Mouse (Mus musculus) limb, embryonic 13.5 days (tissue): ENCODE data around the gene Adam17. TPM values are rescaled to one million over a fixed set of nuclear protein-coding genes. Genes with fewer than 3 reads are reported as not detected.
"Not testable (repeated sequence)": the region's sequence is repeated elsewhere in the genome, so short reads cannot be mapped to it uniquely, and the experiment has no call there.

Source experiments
- ATAC-seq: fragments of 200-750 bp; cut with Nextera tagmentation; 2 replicates; pipeline ENCODE4 v1.8.0; 2017; ENCODE audit warnings: low read depth, moderate number of reproducible peaks, moderate TSS enrichment; ENCODE audit not compliant: low FRiP score
- H3K27ac ChIP-seq: fragments of 300-500 bp; sonication (generic); 2 replicates; pipeline ENCODE4 v1.5.1; 2015; ENCODE audit warnings: inconsistent platforms, mild to moderate bottlenecking, moderate library complexity
- H3K27me3 ChIP-seq: fragments of 300-500 bp; sonication (generic); 2 replicates; pipeline ENCODE4 v1.6.1; 2015; ENCODE audit warnings: mild to moderate bottlenecking, inconsistent platforms
- H3K36me3 ChIP-seq: fragments of 300-500 bp; sonication (generic); 2 replicates; pipeline ENCODE4 v1.6.1; 2015; ENCODE audit warnings: inconsistent platforms, mild to moderate bottlenecking, moderate library complexity
- H3K4me1 ChIP-seq: fragments of 300-500 bp; sonication (generic); 2 replicates; pipeline ENCODE4 v1.6.1; 2015; ENCODE audit warnings: inconsistent platforms
- H3K4me2 ChIP-seq: fragments of 300-500 bp; sonication (generic); replicated peaks from 2 replicates; pipeline ENCODE4 v1.6.1; 2015; ENCODE audit warnings: inconsistent platforms, mild to moderate bottlenecking, moderate library complexity
- H3K4me3 ChIP-seq: fragments of 300-500 bp; sonication (generic); 2 replicates; pipeline ENCODE4 v1.5.1; 2015; ENCODE audit warnings: moderate library complexity, mild to moderate bottlenecking, inconsistent platforms
- H3K9ac ChIP-seq: fragments of 300-500 bp; sonication (generic); 2 replicates; pipeline ENCODE4 v1.6.1; 2015; ENCODE audit warnings: mild to moderate bottlenecking, inconsistent platforms
- H3K9me3 ChIP-seq: fragments of 300-500 bp; sonication (generic); 2 replicates; pipeline ENCODE4 v1.6.1; 2016; ENCODE audit warnings: inconsistent platforms
- WGBS: fragments of 180-500 bp; shearing (Covaris S2); methylation state at CpG from one replicate; pipeline ENCODE4 v1.1.7; 2015; 5-methylcytosine and 5-hydroxymethylcytosine counted together
- polyA plus RNA-seq: library from polyadenylated mRNA; unstranded; fragments of >200 nt; fragmentation: Nextera tagmentation; extraction: Ambion mirVana; gene quantifications from 2 replicates; pipeline ENCODE4 v1.2.1, GENCODE M21; 2015

The Adam17 gene
- polyA plus RNA-seq: 39.9 and 45.4 TPM in 2 replicates

DNA sequence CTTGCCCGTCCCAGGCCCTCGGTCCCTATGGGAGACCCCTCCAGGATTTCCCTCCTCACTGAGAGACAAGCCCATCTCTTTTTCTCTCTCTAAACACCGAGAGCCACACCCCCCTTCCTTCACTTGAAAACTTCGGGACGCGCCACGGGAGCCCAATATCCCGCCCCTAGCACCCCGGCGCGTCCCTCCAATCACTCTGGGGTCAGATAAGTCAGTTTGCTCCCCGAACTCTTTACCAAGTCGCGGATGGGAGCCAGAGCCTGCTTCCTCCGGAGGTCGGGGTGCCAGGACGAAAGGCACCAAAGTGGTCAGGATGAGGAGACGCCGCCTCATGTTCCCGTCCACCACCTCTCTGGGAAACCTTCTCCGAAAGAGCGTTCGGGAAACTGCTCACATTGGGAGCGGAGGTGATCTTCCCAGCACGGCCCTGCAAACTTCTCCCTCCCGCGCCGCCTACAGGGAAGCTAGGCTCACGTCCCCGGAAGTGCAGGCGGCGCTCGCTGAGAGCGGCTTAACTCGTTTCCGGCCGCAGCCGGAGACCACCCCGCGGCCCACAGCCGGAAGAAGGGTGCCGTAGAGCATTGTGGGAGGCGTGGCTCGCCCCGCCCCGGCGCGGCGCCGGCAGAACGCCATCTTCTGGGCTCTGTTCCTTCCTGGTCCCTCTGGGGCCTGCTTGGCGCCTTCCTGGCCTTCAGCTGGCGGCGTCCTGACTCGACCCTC, at the start of gene Adam17:
Gene Adam17 (minus strand): TSS at position 533 of the 720 bp plus-strand sequence.
- ATAC-seq: peak; percentile 99
- Histone ChIP-seq H3K9me3 (no peaks in the 10 kb centered on the region), H3K27me3 (no peaks in the 10 kb centered on the region), H3K4me2 (peak within 1 kb of the TSS; percentile 73), H3K9ac (peak within 1 kb of the TSS; percentile 90), H3K36me3 (no peaks in the 10 kb centered on the region), H3K27ac (peak within 1 kb of the TSS; percentile 96), H3K4me1 (peaks cover 10% of the 10 kb centered on the region), H3K4me3 (peak within 1 kb of the TSS; percentile 75)
- WGBS: under 1% methylated on average over 55 of the region's 55 CpGs

DNA sequence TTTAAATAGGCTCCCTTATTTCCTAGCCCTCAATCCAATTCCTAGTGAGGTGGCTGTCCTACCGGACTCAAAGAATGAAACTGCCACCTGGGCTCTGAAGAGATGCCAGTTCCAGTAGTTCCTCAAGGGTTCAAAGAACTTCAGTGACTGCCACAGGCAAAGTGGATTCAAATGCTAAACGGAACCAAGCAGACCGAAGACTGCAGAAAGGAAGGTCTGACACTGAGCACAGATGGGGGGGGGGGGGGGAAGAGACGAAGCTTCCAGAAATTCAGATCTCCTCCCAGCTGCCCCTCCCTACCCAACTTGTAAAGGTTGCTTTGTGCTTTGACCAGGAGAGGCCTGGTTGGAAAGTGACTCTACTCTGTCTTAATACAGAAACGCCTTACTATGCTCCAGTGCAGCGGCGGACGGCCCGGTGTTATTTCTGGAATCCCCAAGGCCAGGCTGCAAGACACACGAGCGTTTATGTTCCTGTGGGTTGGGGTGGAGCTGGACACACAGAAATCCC, 45.2 kb upstream of the Adam17 start:
- ATAC-seq: no peak
- peaks cover 22% of the 10 kb centered on the region for H3K36me3 ChIP-seq
- peak overlapping the region; percentile 68 for H3K9ac ChIP-seq
- peak overlapping the region; percentile 79 for H3K27ac ChIP-seq
- H3K4me3 ChIP-seq: peak overlapping the region; percentile 89
- WGBS: 38% methylated on average over 10 of the region's 11 CpGs
- peaks cover 18% of the 10 kb centered on the region for H3K4me1 ChIP-seq
- no peaks in the 10 kb centered on the region for H3K27me3 ChIP-seq
- H3K9me3 ChIP-seq: peaks cover 4% of the 10 kb centered on the region; the same call in 1 of the 2 replicates
- H3K4me2 ChIP-seq: peak overlapping the region; percentile 67

DNA sequence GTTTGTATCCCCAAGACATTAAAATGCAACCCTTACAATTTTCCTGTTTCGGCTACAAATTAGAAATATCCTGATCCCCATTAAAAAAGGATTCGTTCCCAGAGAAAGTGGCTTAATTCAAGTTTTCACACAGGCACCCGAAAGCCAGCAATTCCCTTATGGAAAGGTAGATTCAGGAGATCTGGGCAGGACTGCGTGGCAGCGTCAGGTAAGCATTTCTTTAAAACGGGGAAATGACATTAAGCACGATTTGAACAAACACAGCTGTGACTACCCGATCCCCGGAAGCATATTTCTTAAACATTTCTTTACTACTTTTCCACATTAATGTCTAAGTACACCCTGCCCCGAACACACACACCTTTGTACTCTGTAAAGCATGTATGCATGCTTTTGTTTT, 44.7 kb upstream of the Adam17 start:
- H3K27me3 ChIP-seq: no peaks in the 10 kb centered on the region
- peaks cover 9% of the 10 kb centered on the region; the same call in 1 of the 2 replicates for H3K9me3 ChIP-seq
- WGBS: 5% methylated on average over 10 of the region's 10 CpGs
- H3K36me3 ChIP-seq: peaks cover 28% of the 10 kb centered on the region
- ATAC-seq: no peak
- peak overlapping the region; percentile 67 for H3K4me2 ChIP-seq
- H3K4me3 ChIP-seq: peak overlapping the region; percentile 89
- H3K27ac ChIP-seq: peak overlapping the region; percentile 79
- H3K4me1 ChIP-seq: peaks cover 18% of the 10 kb centered on the region
- H3K9ac ChIP-seq: peak overlapping the region; percentile 68

DNA sequence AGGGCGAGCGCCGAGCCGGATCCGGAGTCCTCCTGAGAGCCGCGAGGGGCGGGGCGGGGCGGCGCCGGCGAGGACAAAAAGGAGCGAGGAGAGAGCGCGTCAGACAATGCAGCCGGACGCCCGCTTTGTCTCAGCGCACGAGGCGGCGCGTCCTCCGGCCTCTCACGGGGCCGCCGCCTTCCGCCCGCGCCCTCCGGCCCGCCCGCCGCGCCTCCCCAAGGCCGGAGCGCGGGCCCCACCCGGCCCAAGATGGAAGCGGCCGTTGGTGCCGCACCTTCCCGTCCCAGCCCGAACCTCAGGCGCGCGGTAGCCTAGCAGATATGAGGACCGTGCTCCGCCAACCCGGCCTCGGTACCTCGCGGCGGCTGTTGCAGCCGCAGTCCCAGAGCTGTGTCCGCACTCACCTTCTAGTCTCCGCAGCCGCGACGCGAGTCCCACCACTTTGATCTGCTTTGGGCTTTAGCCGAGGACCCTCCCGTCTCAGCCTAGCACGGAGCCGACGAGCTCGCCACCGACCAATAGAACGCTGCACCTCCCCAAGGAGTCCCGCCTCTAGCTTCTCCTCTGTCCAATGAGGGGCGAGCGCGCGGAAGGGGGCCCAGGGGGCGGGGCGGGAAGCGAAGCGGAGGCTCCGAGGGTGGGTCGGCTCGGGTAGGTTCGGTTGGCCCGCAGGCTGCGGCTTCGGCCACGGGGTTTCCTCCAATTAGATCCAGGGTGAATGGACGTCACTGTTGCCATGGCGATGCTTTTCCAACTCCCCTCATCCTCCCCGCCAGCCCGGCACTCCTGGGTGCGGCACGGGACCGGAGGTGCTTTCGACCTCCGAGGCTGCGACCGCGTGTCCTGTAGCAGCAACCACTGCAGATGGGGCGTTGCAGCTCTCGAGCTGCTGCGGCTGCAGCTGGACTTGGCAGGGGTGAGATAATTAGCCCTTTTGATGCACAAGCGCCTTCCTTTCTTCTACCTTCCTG, 44.0 kb upstream of the Adam17 start, which contains the start of gene Ywhaq:
Gene Ywhaq (minus strand): TSS at position 538 of the 971 bp plus-strand sequence.
- Histone ChIP-seq H3K4me2 (peak within 1 kb of the TSS; percentile 81), H3K9ac (peak within 1 kb of the TSS; percentile 97), H3K36me3 (peaks cover 35% of the 10 kb centered on the region), H3K4me1 (peaks cover 18% of the 10 kb centered on the region), H3K27ac (peak within 1 kb of the TSS; percentile 99), H3K4me3 (peak within 1 kb of the TSS; percentile 89), H3K9me3 (peaks cover 16% of the 10 kb centered on the region), H3K27me3 (no peaks in the 10 kb centered on the region)
- ATAC-seq: peak; percentile 99
- under 1% methylated on average over 78 of the region's 103 CpGs for WGBS

DNA sequence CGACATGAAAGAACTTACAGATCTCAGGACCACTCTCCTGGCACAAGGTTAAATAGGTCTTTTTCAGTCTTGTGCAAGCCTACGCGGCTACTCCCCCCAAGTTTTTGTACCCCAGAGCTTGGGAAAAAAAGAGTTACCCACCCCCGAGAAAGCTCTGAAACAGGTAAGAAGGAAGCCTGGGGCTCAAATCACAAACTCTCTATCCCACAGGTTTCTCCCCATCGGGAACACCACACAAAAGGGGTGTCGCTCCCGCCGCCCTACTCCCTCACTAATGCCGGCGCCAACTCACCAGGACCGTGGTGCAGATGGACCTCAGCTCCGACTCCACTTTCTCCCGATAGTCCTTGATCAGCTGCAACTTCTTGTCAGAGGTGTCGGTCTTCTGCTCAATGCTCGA, 43.1 kb upstream of the Adam17 start:
- no peak for ATAC-seq
- under 1% methylated on average over 14 of the region's 15 CpGs for WGBS
- H3K27ac ChIP-seq: no peak overlapping the region; the same call in 1 of the 2 replicates

DNA sequence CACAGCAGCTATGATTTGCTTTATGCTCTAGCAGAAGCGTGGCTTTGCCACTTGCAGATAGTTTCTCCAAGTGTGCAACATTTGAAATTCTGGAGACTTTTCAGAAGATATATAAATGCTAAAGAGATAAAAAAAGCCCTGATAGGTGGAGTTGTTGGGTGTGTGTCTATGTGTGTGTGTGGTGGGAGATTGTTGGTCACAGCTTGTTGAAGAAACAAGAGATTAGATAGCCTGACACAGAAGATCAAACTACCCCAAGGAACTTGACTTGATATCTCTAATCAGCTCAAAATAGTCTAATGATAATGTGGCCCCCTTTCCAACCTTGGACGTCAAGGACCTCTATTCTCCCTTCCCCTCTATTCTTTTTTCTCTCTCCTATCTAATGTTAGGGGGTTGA, 37.2 kb upstream of the Adam17 start:
- no peak overlapping the region for H3K4me3 ChIP-seq
- H3K9ac ChIP-seq: no peak overlapping the region
- H3K27ac ChIP-seq: no peak overlapping the region
- H3K36me3 ChIP-seq: peaks cover 90% of the 10 kb centered on the region
- H3K9me3 ChIP-seq: peaks cover 51% of the 10 kb centered on the region
- WGBS: 96% methylated on average over 2 of the region's 2 CpGs
- no peak overlapping the region for H3K4me2 ChIP-seq
- H3K4me1 ChIP-seq: peaks cover 9% of the 10 kb centered on the region
- no peaks in the 10 kb centered on the region for H3K27me3 ChIP-seq
- ATAC-seq: no peak

More for the DNA sequence above, 43.1 kb upstream of the Adam17 start:
- no peaks in the 10 kb centered on the region for H3K27me3 ChIP-seq
- peaks cover 18% of the 10 kb centered on the region for H3K4me1 ChIP-seq
- H3K9me3 ChIP-seq: peaks cover 23% of the 10 kb centered on the region
- H3K4me3 ChIP-seq: peak overlapping the region; percentile 89
- H3K4me2 ChIP-seq: peak overlapping the region; percentile 81
- H3K36me3 ChIP-seq: peaks cover 43% of the 10 kb centered on the region
- H3K9ac ChIP-seq: peak overlapping the region; percentile 97

DNA sequence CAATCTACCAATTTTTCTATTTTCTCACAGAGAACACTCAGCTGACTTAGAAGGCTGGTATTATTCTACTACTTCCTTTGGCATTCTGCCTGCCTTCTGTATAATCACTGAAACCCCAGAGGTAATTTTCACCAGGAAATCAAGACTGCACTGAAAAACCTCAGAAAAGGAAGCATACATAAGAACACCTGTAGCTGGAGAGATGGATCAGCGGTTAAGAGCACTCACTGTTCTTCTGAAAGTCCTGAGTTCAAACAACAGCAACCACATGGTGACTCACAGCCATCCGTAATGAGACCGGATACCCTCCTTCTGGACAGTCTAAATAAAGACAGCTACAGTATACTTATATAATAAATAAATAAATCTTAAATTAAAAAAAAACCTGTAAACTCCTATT, 36.2 kb upstream of the Adam17 start:
- Histone ChIP-seq H3K27me3 (no peaks in the 10 kb centered on the region), H3K36me3 (peaks cover 89% of the 10 kb centered on the region), H3K9me3 (peaks cover 46% of the 10 kb centered on the region), H3K9ac (no peak overlapping the region), H3K4me2 (no peak overlapping the region), H3K4me3 (no peak overlapping the region), H3K27ac (no peak overlapping the region), H3K4me1 (no peaks in the 10 kb centered on the region)
- WGBS: 97% methylated on average over 3 of the region's 3 CpGs
- ATAC-seq: no peak

DNA sequence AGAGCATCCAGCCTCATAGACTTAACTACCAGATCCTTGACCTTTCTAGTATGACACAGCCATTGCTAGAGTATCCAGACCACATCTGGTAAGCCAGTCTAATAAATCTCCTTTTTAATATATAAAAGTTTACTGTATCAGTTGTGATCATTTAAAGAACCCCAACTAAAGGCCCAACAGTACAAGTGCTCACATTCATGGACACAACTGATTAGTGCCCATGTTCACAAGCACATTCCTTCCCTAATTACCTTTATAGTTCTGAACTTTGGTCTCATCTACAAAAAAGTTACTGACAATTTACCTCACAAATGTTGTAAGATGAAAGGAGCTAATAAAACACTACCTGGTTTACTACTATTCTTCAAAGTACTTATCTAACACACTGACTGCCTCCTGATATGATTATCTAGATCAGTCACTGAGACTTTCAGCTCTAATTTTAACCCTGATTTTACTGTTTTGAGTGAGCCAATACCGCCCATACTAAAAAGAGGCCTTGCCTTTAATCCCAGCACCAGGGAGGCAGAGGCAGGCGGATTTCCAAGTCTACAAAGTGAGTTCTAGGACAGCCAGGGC, 35.4 kb upstream of the Adam17 start:
- H3K27ac ChIP-seq: no peak overlapping the region
- H3K27me3 ChIP-seq: no peaks in the 10 kb centered on the region
- peaks cover 46% of the 10 kb centered on the region for H3K9me3 ChIP-seq
- 94% methylated on average over 2 of the region's 2 CpGs for WGBS
- no peak for ATAC-seq
- peaks cover 84% of the 10 kb centered on the region for H3K36me3 ChIP-seq
- no peak overlapping the region for H3K4me2 ChIP-seq
- H3K4me3 ChIP-seq: no peak overlapping the region
- no peak overlapping the region for H3K9ac ChIP-seq
- H3K4me1 ChIP-seq: no peaks in the 10 kb centered on the region

DNA sequence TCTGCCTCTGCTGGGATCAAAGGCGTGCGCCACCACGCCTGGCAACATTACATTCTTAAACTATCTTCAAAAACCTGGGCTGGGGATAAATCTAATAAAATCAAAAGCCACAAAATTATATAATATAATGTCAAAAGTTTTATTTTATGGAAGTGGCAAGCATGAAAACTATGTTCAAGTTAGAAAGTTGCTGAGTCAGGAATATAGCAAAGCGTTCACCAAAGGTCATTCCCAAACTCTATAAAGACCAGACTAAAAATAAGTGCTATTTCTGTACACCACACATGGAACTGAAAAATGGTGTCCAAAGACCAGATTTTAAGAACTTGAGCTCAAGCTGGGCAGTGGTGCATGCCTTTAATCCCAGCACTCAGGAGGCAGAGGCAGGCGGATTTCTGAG, 29.3 kb upstream of the Adam17 start:
- Histone ChIP-seq H3K9me3 (peaks cover 11% of the 10 kb centered on the region), H3K4me2 (no peak overlapping the region), H3K9ac (no peak overlapping the region), H3K4me1 (no peaks in the 10 kb centered on the region), H3K4me3 (no peak overlapping the region), H3K27ac (no peak overlapping the region), H3K27me3 (no peaks in the 10 kb centered on the region), H3K36me3 (peaks cover 73% of the 10 kb centered on the region)
- ATAC-seq: no peak
- WGBS: 96% methylated on average over 5 of the region's 5 CpGs

DNA sequence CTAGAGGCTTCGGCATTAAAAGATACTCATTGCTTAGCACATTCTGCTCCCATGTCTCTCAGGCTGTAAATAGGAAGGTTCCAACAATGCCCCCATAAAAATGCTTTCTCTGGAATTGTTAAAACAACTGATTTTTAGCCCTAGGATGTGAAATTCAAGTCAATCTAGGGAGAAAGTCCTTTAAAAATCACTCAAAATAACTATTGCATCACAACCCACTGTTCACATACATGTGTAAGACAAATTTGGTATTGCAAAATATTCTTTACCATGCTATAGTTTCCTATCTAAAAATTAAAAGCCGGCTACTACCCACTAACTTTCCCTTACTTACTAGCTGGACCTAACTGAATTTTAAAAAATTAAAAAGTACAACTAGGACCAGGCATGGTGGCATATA, 12.8 kb upstream of the Adam17 start:
- no peak overlapping the region for H3K27ac ChIP-seq
- no peaks in the 10 kb centered on the region for H3K9me3 ChIP-seq
- peaks cover 44% of the 10 kb centered on the region for H3K36me3 ChIP-seq
- 97% methylated on average over 2 of the region's 2 CpGs for WGBS
- no peak overlapping the region for H3K4me3 ChIP-seq
- no peaks in the 10 kb centered on the region for H3K4me1 ChIP-seq
- no peak for ATAC-seq
- H3K4me2 ChIP-seq: no peak overlapping the region
- H3K9ac ChIP-seq: no peak overlapping the region
- H3K27me3 ChIP-seq: no peaks in the 10 kb centered on the region

DNA sequence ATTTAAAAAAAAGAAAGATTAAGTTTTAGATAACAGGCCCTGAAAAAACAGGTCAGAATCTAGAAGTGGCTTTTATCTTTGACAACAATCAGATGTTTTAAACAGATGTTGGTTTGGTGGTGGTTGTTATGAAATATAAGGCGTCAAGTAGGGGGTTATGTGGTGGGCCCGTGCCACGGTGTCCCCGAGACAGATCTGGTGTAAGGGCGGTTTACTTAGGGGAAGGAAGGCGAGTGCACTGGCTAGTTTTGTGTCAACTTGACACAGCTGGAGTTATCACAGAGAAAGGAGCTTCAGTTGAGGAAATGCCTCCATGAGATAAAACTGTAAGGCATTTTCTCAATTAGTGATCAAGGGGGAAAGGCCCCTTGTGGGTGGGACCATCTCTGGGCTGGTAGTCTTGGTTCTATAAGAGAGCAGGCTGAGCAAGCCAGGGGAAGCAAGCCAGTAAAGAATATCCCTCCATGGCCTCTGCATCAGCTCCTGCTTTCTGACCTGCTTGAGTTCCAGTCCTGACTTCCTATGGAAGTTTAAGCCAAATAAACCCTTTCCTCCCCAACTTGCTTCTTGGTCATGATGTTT, 5.4 kb upstream of the Adam17 start:
- H3K4me3 ChIP-seq, H3K9ac ChIP-seq, H3K9me3 ChIP-seq, H3K4me1 ChIP-seq, H3K27me3 ChIP-seq, H3K4me2 ChIP-seq, H3K27ac ChIP-seq, ATAC-seq, H3K36me3 ChIP-seq: not testable (repeated sequence)
- WGBS: 76% methylated on average over 6 of the region's 6 CpGs
